Mouse (Mus musculus) ovary, postnatal 36 days (tissue): ENCODE results near the gene Myh7.
A peak's percentile ranks its signal among the peaks of the same experiment; 100 is the strongest.
"Not testable (repeated sequence)": the region's sequence is repeated elsewhere in the genome, so short reads cannot be mapped to it uniquely, and the experiment has no call there.

Source experiments
- DNase-seq: peaks from one replicate; pipeline ENCODE4 v3.0.0; 2022; ENCODE audit warnings: low spot score, mixed read lengths

Gene Myh7

GRCm38 (mm10) chr14:54994136-54994868, at the start of gene Myh7:
Myh7 (minus strand) TSS chr14:54994626.
- no peak for DNase-seq

GRCm38 (mm10) chr14:55043694-55044093, 49.3 kb upstream of the Myh7 start:
- not testable (repeated sequence) for DNase-seq

- DNase-seq, result no peak
These were observed 38.3 kb upstream of the Myh7 start for GRCm38 (mm10) chr14:55032695-55033225.

- no peak for DNase-seq
These were observed 34.7 kb upstream of the Myh7 start for GRCm38 (mm10) chr14:55029034-55029698.

GRCm38 (mm10) chr14:55028333-55028835, 34.0 kb upstream of the Myh7 start:
- no peak for DNase-seq

GRCm38 (mm10) chr14:55027653-55028052, 33.2 kb upstream of the Myh7 start:
- no peak for DNase-seq

GRCm38 (mm10) chr14:55027251-55027650, 32.8 kb upstream of the Myh7 start:
- peak; percentile 35 for DNase-seq

- DNase-seq, result no peak
These were observed 31.1 kb upstream of the Myh7 start for GRCm38 (mm10) chr14:55025527-55025926.

GRCm38 (mm10) chr14:55024236-55024635, 29.8 kb upstream of the Myh7 start:
- peak; percentile 53 for DNase-seq

GRCm38 (mm10) chr14:55023011-55023410, 28.6 kb upstream of the Myh7 start:
- no peak for DNase-seq

- no peak for DNase-seq
These were observed 26.0 kb upstream of the Myh7 start for GRCm38 (mm10) chr14:55020394-55020793.

- no peak for DNase-seq
These were observed 22.4 kb upstream of the Myh7 start for GRCm38 (mm10) chr14:55016876-55017275.

GRCm38 (mm10) chr14:55015767-55016111, 21.3 kb upstream of the Myh7 start:
- DNase-seq, result no peak

GRCm38 (mm10) chr14:55014991-55015766, 20.8 kb upstream of the Myh7 start, which contains the start of gene Ngdn:
Ngdn (plus strand) TSS chr14:55015454.
- DNase-seq, result peak; percentile 98

- no peak for DNase-seq
These were observed 20.2 kb upstream of the Myh7 start for GRCm38 (mm10) chr14:55014591-55014990.

GRCm38 (mm10) chr14:55011116-55011515, 16.7 kb upstream of the Myh7 start:
- no peak for DNase-seq

- DNase-seq, result no peak
These were observed 14.0 kb upstream of the Myh7 start for GRCm38 (mm10) chr14:55008417-55008816.

GRCm38 (mm10) chr14:55007120-55007908, 12.9 kb upstream of the Myh7 start:
- DNase-seq, result no peak

GRCm38 (mm10) chr14:55006541-55006940, 12.1 kb upstream of the Myh7 start:
- no peak for DNase-seq

GRCm38 (mm10) chr14:55005967-55006366, 11.5 kb upstream of the Myh7 start:
- no peak for DNase-seq

- DNase-seq, result no peak
These were observed 11.1 kb upstream of the Myh7 start for GRCm38 (mm10) chr14:55005506-55005905.
